Mouse (Mus musculus): ENCODE results near the gene Ppargc1a.
A peak's percentile ranks its signal among the peaks of the same experiment; 100 is the strongest.

Gene Ppargc1a

DNA sequence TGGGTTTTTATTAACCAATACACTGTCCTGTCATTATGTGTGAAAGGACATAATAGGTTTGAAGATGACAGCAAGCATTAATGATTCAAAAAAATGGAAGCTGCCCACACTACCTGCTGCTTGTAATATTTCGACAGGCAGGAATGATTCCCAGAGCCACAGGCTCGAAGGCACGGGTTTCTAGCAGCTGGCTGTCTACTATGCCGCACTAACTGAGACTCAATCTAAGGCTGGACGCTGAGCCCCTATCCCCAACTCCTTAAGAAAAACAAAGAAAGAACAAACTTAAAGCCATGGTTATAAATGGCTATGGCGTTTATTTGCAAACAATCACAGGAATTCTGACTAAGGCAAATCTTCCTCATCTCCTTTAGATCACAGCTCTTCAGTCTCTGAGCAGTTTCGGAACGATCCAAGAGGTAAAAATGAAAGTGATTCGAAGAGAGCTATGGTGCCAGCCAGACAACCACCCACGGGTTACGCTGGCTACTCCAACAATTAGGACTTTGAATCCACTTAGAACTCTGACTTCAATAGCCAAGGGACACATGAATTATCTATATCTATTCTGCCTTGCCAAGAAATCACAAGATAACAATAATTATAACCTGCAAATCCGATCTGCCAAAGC is 15.6 kb downstream of the Ppargc1a start:
- DNase-seq = peak; percentile 57

DNA sequence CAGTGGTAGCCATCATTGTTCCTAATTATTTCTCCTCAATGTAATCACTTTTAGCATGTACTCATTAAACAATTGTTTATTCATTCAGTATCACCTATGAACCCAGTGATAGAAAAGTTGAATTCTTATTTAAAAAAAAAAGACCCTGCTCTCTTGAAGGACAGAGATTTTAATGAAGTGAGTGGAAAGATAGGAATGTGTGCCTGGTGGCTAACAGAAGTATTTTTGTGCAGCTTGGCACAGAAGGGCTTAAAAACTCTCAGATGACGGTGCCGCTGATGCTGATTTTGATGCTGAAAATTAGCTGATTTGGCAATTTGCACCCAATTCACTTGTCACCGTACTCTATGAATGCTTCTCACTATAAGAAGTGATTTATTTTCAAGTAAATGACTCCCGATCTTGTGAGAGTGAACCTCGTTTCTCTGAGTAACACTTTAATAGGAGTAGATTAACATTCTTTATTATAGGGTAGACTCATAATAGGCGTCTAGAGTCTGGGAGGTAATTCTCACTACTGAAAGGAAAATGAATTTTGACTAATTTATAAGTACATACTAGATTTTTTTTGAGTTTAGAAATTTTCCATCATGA is 20.0 kb downstream of the Ppargc1a start:
- no peak for DNase-seq

DNA sequence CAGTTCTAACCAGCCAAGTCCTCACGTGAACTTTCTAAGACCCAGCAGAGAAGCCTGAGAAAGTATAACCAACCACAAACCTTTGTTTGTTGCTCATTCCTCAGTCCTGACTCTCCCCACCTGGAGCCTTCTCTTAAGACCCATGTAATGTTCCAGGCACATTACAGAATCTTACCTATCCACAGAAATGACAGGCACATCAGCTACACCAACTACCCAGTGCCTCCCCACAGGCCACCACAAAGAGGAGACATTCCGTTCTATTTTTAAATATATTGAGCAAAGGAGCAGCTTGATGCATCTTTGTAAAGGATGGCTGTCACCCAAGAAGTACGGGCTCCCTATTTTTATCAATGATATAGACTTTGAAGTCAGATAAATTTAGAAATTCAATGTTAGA is 20.7 kb downstream of the Ppargc1a start:
- no peak for DNase-seq

DNA sequence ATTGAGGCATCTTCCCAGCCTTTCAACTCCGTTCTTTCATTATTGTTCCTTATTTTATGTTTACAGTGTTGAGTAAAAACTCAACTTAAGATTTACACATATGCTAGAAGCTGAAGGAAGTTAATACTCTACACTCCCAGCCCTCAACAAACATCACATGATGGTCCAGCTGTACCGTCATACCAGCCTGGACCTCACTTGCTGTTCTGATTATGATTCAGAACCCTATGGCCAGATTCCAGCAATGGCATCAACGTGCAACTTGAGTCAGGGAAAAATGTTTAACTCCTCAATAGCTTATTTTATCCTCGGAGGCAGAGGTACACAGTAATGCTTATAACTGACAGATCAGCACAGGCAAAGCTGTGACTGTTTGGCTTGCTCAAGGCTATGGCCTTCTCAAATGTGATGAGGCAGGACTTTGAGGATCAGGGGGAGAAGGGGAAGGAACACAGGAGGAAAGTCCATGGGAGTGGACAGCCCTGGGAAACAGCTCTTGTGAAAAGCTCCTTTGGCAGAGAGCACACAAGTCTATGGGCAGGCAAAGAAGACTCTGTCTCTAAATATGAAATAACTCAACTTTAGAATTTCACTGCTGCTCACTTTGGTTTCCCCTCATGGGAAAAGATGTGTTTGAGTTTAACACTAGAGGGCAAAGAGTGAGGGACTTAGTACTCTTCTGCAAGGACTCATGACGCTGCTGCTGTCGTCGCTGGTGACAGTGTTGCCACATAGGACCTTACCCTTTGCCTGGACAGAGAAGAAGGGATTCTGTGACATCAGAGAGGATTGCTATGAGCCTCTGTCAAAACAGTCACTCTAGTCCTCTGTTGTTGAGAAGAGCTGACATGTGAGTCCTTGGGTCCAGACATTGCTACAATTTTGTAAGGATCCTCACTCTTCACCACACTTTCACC is 22.1 kb downstream of the Ppargc1a start:
- DNase-seq = no peak

DNA sequence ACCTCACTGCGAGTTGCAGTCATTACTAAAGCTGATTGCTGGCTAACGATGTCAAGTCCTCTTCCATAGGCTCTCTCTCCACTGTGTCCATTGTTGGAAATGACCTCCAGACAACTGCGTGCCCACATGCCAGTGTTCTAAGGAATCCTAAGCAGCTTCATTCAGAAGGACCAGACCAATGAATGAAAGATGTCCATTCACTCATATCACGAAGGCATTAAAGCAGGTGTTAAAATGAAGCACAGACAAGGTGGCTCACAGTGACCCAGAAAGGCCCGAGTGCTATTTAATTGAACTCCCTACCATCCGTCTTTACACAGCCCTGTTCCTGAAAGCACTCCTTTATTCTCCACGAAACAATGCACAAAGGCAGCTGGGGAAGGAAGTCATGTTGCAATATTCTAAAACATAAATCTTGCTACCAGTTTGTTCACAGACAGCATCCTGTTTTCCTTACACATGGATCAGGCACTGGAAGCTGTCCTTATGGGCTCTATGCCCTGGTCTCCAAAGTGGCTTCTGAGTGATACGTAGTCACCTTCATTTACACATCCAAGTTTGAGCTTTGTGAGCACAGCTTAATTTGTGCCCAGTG is 23.3 kb downstream of the Ppargc1a start:
- DNase-seq = peak; percentile 68

DNA sequence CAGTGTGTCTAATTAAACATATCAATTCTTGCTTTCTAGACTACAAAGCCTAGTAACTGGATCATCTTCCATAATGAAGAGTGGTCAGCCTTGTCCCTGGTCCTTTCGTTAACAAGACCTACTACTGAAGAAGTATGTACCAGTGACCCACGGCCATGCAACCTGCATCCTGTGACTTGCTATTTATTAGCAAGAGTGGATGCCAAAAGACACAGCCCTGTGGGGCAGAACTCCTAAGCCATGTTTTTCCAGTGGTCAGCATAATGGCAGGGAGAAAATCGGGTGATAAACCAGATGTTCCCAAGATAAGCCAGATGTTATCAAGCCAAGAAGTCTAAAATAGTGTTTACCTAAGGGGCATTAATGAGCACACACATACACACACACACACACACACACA is 26.0 kb downstream of the Ppargc1a start:
- DNase-seq = no peak

DNA sequence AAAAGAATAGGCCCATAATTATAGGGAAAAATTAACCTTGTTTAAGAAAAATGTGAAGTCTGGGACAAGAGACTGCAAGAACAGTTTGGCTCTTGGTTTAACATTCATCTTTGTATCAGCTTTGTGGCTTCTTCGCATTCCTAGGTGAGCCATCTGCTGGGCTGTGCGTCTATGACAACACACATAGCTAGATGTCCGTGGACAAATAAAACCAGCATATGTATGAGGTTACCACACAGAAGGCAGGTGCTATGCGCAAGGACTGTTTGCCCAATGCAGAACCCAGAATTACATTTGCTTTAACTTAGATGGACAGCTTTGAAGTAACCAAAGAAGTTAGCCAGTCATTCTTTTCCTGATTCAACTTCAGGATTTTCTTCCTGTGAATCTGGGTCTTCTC is 26.7 kb downstream of the Ppargc1a start:
- DNase-seq = no peak

DNA sequence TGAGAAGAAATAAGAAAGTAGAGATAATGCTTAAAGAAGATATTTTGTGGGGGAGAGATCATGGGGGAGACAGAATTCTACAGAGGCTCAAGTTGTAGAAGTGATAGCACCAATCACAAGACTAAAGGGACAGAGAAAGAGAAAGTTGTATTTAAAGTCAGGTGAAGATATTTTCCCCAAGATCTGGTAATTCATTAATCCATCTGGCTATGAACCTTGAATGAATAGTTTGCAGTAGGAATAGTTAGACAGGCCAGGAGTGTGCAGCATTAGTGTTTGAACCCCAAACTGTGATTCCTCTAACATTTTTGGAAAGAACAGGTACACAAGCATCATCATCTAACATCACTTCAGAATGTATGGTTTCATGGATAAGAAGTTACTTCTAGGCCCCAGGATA is 28.0 kb downstream of the Ppargc1a start:
- no peak for DNase-seq

DNA sequence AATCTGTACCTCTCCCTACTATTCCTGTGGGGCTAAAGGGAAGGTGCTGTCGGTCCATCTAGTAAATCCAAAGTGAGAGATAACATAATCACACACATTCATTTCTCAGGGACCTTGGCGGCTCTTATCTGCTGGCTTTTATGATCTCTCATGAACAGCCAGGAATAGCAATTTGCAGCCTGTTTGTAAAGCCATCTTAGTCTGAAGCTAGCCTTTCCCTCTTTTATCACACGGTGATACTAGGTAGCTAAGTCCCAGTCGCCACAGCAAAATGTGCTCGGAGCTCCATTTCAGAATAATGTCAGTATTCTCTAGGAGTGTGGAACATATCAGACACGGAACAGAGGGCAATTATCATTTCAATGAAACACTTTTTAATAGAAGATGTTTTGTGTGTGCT is 29.2 kb downstream of the Ppargc1a start:
- no peak for DNase-seq

DNA sequence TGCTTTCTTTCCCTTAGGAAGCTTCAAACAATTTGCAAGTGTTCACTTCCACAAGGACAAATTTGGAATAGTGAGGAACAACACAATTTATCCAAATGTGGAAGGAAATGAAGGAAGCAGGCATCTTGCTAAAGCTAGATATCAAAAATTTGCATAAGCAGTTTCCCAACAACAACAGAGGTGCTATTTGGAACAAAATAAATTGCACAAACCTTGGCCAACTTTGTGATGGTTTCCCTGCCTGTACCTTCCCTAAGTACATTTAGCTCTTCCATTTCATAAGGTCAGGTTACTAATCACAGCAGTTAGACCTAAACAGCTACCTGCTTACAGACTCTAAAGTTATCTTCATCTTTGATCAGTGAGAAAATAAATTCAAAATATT is 29.9 kb downstream of the Ppargc1a start:
- DNase-seq = no peak

DNA sequence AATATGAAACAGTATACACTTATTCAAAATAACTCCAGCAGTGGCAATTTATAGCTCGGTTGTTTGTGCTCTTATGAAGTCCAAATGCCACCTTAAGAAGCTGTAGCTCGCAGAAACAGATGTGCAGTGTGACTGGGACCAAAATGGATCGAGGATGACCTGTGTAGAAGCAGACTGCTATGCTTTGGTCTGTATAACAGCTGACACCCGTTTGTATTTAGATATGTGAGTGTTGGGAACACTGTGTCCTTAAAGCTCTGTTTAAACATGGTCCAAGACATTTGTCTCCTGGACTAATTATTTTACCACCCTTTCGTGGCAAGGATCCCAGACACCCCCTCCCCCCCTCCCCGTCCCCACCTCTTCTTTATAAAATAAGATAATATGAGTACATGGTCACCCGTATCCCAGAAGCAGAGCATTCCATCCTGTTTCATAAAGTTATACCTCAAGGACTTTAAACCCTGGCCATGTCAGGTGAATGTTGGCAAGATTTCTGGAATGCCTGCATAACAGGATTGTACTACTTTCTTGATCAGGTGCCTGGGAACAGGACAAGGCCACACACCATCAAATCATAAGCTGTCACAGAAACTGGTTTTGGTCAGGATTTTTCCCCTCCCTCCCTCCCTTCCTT is 30.4 kb downstream of the Ppargc1a start:
- no peak for DNase-seq

DNA sequence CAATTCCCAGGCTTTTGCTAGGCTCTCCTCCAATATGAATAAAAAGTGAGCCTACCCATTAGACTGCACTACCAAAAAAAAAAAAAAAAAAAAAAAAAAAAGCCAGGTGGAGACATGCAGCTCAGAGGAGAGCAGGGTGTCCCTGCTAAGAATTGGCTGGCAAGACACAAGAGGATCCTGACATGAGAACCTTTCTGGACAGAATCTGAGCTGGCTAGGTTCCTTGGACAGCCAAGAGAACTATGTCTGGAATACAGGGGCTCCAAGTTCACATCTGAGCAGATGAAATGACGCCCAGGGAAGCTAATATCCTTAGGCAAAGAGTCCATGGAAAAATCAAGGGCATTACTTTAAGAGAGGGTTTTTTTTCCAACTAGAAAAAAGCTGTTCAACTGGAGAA is 33.1 kb downstream of the Ppargc1a start:
- DNase-seq = no peak

DNA sequence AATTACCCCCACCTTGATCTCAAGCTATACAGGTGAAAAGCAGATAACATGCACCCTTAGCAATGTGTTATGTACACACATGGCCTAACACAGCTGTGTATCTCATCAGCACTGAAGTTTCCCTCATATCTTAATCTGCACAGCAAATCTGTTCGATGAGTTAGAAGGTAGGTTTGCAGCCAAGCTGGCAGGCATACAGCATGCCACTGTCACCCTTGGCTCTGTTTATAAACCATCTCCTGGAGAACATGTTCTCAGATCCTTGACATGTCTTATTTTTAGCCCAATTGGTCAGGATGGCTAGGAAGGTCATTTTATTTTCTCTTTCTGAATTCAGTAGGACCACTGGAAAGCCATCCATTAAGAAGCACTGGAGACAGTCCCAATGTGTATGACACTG is 36.2 kb downstream of the Ppargc1a start:
- DNase-seq = no peak

DNA sequence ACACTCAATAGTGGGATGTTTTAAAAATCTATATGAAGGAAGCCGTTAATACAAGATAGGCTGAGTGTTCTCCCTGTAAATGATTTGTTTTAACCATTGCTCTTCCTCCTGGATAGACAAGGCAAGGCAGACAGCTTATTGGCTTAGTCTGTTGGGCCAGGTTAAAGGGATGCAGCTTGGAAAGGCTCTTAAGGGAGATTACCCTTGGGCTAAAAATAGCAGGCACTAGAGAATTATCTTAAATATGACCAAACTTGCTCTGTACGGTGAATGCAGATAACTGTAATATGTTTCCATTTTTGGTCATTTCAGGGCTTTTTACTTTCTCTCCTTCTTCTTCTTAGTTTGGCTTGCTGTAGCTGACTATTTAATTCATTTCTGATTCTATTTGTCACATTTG is 38.1 kb downstream of the Ppargc1a start:
- DNase-seq = peak; percentile 60

DNA sequence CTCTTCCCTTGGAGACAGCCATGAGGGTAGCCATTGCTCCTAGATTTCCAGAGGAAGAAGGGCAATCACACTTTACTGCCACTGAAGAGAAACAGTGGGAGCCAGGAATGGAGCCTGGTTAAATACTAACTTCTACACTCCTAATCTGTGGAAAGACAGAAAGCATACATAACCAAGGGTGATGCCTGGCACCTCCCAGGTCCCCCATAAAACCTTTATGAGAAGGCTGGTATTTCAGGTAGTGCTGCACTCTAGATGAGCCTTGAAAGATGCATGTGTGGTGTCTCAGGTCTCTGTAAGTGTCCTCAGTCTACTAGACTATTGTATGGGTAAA is 39.4 kb downstream of the Ppargc1a start:
- DNase-seq = no peak

DNA sequence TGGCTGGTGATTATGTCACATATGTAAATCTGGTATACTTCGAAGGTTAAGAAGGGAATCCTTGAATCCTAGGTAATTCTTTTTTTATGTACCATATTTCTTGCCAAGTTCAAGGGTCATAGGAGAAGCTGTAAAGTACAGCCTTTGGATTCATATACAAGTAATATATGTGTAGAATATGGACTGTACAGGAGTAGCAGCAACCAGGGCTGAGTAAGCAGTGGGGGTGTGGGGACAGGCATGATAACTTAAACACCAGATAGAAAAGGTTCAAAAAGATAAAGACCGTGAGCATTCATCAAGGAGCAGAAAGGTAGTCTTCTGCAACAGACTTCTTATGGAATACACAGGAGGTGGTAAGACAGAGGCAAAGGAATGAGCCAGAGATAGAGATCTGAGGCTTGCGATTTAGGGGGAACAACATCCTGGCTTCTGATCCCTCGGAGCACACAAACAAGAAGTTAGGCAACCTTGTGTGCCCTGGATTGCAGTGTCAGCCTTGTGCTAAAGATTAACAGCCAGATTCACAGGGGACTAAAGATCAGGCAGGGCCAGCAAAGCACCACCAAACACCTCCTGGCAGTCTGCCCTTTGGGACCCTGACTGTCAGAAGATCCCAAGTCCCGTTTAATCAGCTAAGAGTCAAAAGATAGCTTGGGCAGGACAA is 39.9 kb downstream of the Ppargc1a start:
- DNase-seq = no peak

DNA sequence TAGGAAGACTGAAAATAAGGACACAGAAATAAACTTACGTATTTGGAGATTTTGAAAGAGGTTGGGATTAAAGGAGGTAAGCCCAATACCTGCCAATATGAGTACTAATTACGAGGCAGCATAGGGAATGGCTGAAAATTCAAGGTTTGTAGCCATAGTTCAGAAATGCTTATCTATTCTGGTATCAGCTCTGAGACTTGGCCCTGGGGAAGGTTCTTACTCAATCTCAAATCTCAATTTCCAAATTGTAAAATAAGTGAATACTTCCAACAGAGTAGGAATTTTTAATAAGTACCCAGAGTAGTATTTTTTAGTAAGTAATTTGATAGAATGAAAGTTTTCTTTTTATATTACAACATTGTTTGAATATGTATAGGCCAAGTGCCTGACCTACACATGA is 41.7 kb downstream of the Ppargc1a start:
- no peak for DNase-seq

DNA sequence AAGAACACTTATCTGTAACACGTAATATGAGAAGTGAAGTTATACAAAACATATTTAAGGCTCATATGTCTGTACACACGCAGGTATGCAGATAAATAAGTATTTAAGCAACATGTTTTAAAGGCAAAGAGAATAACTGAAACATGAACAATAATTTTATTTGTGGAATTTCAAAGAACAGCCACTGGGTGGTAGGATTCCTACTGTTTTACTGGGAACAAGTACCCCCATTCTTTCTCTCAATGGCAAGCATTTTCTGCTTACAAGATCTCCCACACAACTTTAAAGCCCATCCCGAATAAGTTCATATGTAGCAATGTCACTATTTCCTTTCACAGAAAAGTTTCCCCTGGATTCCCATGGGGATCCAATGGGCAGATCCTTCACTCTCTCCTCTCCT is 46.7 kb downstream of the Ppargc1a start:
- DNase-seq = no peak

DNA sequence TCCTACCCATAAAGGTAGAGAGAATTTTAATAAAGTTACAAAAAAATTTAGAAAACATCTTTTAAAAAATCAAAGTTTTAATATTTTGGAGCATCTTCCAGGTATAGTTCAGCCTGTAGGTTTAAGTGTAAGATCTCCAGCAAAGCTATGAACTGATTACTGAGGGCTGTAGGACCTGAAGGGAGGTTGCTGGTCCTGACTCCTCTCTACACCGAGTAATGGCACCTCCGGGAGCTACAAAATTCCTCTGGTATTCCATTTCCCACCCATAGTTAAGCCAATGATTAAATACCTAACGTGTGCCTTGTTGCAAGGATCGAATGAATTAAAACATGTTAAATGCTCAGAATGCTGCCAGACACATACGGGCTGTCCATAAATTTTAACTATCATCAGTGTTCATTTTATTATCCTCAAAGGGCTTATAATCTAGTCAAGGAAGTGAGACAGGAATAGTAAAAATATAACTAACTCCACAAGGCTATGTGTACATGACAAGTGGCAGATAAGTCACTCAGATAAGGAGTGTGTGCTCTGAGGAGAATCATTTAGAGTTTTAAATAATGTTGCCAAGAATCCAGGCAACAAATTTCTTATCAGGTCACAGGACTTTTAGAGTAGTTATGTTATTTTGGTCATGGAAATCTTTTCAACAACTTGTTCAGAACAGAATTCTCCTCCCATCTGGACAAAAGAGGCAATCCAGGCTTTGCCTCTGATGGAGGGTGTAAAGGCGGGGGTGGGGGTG is 49.9 kb downstream of the Ppargc1a start:
- no peak for DNase-seq

DNA sequence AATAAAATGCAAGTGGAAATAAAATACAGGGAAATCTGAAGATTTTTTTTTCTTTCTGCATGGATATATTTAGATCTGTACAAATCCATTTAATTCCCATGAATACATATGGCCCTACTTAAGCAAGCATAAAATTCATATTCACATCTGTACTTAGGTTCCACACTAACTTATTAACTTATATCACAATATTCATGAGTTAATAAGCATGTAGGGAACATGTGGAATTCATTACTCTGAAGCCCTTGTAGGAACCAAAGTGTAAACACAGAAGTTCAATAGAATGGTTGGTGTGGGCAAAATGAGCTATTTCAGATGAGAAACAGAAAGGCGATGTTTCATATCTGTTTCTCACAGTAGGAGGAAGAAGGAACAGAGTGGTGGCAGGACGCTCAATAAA is 62.9 kb downstream of the Ppargc1a start:
- no peak for DNase-seq

DNA sequence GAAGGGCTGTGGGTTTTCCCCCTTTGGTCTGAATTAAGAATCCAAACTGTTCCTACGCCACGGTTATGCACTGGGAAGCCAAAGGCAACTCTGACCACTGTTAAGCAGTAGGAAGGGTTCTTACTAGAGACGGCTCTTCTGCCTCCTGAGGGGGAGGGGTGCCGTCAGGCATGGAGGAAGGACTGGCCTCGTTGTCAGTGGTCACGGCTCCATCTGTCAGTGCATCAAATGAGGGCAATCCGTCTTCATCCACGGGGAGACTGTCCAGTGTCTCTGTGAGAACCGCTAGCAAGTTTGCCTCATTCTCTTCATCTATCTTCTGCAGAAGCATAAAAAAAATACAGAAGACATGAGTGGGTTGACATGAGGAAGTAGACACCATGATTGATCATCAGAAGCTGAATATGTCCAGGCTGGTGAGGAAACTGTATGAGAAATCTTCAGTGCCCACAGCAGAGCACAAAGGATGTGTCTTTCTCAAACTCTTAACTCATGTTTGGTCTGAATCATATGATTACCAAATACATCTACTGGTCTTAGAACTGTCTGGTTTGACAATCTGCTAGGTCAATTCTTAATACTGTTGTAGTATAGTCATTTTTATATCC is 69.5 kb downstream of the Ppargc1a start:
- peak; percentile 32 for DNase-seq

DNA sequence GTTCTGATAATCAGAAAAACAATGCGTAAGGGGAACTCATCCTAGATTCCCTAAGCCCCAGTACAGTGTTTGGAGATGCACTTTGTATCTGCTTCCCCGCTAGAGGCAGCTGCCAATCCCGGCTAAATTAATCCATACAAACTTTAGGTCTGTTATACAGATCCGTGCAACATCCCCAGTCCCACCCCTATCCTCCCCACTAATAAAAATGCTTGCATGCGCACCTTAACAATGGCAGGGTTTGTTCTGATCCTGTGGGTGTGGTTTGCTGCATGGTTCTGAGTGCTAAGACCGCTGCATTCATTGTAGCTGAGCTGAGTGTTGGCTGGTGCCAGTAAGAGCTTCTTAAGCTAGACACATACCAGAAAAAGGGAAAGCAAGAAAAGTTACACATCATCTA is 72.1 kb downstream of the Ppargc1a start:
- peak; percentile 4 for DNase-seq
